Mouse (Mus musculus) ES-Bruce4 (cell line): ENCODE results near the gene Aqp9. TPM values are rescaled to one million over a fixed set of nuclear protein-coding genes. Genes with fewer than 3 reads are reported as not detected.

Source experiments
- H3K27ac ChIP-seq: 2 replicates; pipeline ENCODE4 v1.5.1; 2012; ENCODE audit warnings: low read length, inconsistent platforms; ENCODE audit not compliant: insufficient read depth
- H3K27me3 ChIP-seq: 2 replicates; pipeline ENCODE4 v1.6.1; 2012; ENCODE audit warnings: mild to moderate bottlenecking, low read length, inconsistent platforms; ENCODE audit not compliant: control insufficient read depth, poor library complexity, insufficient read depth, severe bottlenecking
- H3K36me3 ChIP-seq: 2 replicates; pipeline ENCODE4 v1.6.1; 2012; ENCODE audit warnings: inconsistent platforms, mild to moderate bottlenecking, low read length, moderate library complexity; ENCODE audit not compliant: control insufficient read depth, poor library complexity, insufficient read depth, severe bottlenecking
- H3K4me1 ChIP-seq: one replicate; pipeline ENCODE4 v1.8.1; 2011; ENCODE audit warnings: low read length; ENCODE audit not compliant: control insufficient read depth, insufficient read depth
- H3K4me3 ChIP-seq: 2 replicates; pipeline ENCODE4 v1.5.1; 2011; ENCODE audit warnings: low read depth, mild to moderate bottlenecking, low read length
- H3K9ac ChIP-seq: 2 replicates; pipeline ENCODE4 v1.6.1; 2012; ENCODE audit warnings: low read depth, mild to moderate bottlenecking, inconsistent platforms; ENCODE audit not compliant: poor library complexity, severe bottlenecking
- H3K9me3 ChIP-seq: replicated peaks from 2 replicates; pipeline ENCODE4 v1.6.1; 2012; ENCODE audit warnings: mild to moderate bottlenecking, low read length, inconsistent platforms; ENCODE audit not compliant: control insufficient read depth, poor library complexity, insufficient read depth, severe bottlenecking
- CTCF ChIP-seq: IDR thresholded peaks from one replicate; pipeline ENCODE4 v1.8.1; 2011; ENCODE audit warnings: low read depth, low read length
- EP300 ChIP-seq: IDR thresholded peaks from 2 replicates; pipeline ENCODE4 v1.6.1; 2011; ENCODE audit warnings: low read depth, low read length; ENCODE audit not compliant: insufficient read depth
- POLR2A ChIP-seq: IDR thresholded peaks from one replicate; pipeline ENCODE4 v1.8.1; 2011; ENCODE audit warnings: low read length; ENCODE audit not compliant: insufficient read depth
- polyA plus RNA-seq: library from polyadenylated mRNA; stranded (reverse); fragments of >200 nt; gene quantifications from 2 replicates; pipeline ENCODE4 v1.2.4, GENCODE M21; 2011; ENCODE audit warnings: low read depth; ENCODE audit not compliant: missing spikeins, insufficient read depth, insufficient read length

Gene Aqp9
- polyA plus RNA-seq, 1 experiment = not detected

DNA sequence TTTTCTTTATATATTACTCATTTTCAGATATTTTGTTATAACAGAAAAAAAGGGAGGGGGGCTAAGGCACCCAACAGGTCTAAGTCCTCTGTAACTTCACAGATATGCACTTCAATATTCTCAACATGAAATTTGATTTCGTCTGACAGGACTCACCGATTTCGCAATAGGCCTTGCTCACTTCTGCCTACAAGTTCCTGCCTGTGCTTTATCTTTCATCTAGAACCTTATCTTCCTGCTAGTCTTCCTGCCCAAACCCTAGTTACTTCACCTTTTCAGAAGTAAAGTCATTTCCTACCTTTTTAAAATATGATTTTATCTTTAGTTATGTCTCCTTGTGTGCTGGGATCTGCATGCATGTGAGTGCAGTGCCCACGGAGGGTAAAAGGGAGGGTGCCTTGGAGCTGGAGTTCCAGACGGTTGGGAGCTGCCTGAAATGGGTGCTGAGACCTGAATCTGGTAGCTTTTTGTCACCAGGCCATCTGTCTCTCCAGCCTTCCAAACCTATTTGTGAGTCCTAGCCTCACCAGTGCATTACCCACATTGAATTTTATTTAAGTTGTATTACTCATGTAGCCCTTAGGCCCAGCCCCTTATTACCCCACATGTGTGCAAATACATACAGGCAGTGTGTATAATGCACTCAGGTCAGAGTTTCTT lies 6.0 kb upstream of the Aqp9 start:
- no peaks in the 10 kb centered on the region for H3K9me3 ChIP-seq
- H3K9ac ChIP-seq = no peak overlapping the region
- TF ChIP-seq EP300 = no peak
- TF ChIP-seq CTCF = no peak
- TF ChIP-seq POLR2A = no peak
- H3K4me1 ChIP-seq = no peaks in the 10 kb centered on the region
- H3K4me3 ChIP-seq = no peak overlapping the region
- H3K36me3 ChIP-seq = no peaks in the 10 kb centered on the region
- no peak overlapping the region for H3K27ac ChIP-seq
- H3K27me3 ChIP-seq = no peaks in the 10 kb centered on the region

DNA sequence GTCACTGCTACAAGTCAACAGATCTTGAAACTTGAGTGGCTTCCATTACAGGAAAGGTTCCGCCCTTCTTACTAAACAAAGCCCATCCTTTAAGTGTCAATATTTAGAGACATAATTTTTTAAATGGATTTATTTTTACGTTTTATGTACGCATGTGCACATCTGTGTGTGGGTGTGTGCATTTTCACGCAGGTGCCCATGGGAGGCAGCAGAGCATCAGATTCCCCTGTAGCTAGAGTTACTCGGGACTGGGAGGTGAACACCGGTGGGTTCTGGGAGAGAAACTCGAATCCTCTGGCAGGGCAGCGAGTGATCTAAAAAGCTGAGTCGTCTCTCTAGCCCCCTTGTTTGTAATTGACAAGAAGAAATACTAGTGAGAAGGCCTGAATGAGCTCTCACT lies 5.1 kb upstream of the Aqp9 start:
- Histone ChIP-seq H3K9ac (no peak overlapping the region), H3K27me3 (no peaks in the 10 kb centered on the region), H3K4me1 (no peaks in the 10 kb centered on the region), H3K9me3 (no peaks in the 10 kb centered on the region), H3K36me3 (no peaks in the 10 kb centered on the region), H3K4me3 (no peak overlapping the region), H3K27ac (no peak overlapping the region)
- TF ChIP-seq EP300 (no peak), CTCF (peak; percentile 27), POLR2A (no peak)

DNA sequence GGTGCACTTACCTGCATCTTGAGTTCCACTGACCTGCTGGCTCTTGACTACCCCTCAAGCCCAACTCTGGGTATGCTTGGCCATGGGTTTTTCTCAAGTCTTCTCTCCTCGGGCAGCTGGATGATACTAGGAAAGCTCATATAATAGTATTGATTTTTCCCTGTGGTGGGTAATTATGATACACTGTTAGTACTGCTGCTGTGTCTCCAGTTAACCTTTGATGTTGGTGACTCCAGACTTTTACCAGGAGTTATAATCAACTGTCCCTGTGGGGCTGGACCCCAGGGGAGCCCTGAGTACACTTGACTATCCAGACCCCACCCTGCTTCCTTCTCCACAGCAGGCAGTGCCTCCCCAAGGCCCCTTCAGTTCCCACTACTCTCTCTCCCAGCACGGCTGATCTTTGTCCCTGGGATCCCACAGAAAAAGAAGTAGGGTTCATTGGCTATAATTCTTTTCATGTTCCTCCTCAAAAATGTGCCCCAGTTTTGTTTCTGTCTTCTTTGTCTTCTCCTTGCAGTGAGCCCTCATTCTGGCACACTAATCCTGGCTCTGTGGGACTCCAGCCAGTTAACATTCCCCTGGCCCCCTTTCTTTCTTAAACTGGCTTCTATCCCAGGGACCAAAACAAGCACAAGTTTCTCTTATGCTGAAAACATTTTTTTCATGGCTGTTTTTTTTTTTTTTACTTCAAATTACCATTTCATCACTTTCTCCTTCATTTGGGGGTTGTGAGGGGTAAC lies 838 bp downstream of the Aqp9 start:
- Histone ChIP-seq H3K4me3 (no peak overlapping the region), H3K9me3 (no peaks in the 10 kb centered on the region), H3K4me1 (no peaks in the 10 kb centered on the region), H3K36me3 (no peaks in the 10 kb centered on the region), H3K27me3 (no peaks in the 10 kb centered on the region), H3K27ac (no peak overlapping the region), H3K9ac (no peak overlapping the region)
- TF ChIP-seq EP300 (no peak), POLR2A (no peak), CTCF (no peak)

DNA sequence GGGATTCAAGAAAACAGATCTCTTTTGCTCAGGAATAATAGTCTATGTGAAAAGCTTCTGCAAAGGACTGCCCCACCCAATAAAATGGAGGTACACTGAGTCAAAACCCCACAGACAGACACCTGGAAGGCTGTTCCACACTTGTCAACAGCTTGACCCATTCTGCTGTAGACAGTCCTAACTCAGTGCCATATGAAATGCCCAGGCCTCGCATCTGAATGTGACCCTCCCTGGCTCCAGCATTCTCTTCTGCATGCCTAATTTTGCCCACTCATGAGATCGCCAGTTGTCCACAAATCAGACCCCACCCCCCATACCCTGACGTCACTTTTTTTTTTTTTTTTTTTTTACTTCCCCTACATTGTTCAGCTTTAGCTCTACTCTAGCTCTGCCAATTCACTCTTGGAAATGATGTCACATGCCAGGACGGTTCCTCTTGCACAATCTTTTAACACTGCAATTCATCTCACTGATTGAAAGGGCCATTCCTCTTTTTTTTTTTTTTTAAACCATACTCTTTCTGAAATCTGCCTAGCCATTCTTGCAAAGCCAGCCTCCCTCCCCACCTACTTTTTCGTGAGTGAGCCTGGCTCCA lies 1.5 kb downstream of the Aqp9 start:
- no peaks in the 10 kb centered on the region for H3K27me3 ChIP-seq
- H3K36me3 ChIP-seq = no peaks in the 10 kb centered on the region
- no peak for TF ChIP-seq CTCF
- no peak for TF ChIP-seq POLR2A
- TF ChIP-seq EP300 = no peak
- no peaks in the 10 kb centered on the region for H3K4me1 ChIP-seq
- no peak overlapping the region for H3K9ac ChIP-seq
- no peak overlapping the region for H3K27ac ChIP-seq
- H3K9me3 ChIP-seq = no peaks in the 10 kb centered on the region
- H3K4me3 ChIP-seq = no peak overlapping the region

- no peak overlapping the region for H3K27ac ChIP-seq
- no peak overlapping the region for H3K9ac ChIP-seq
- no peaks in the 10 kb centered on the region for H3K27me3 ChIP-seq
- H3K4me1 ChIP-seq = no peaks in the 10 kb centered on the region
- H3K9me3 ChIP-seq = no peaks in the 10 kb centered on the region
- H3K4me3 ChIP-seq = no peak overlapping the region
- TF ChIP-seq POLR2A = no peak
- no peak for TF ChIP-seq CTCF
- TF ChIP-seq EP300 = no peak
- no peaks in the 10 kb centered on the region for H3K36me3 ChIP-seq
Measured at GRCm38 (mm10) chr9:71166019-71166705, 2.3 kb downstream of the Aqp9 start.

- TF ChIP-seq EP300 = no peak
- TF ChIP-seq POLR2A = no peak
- TF ChIP-seq CTCF = no peak
- Histone ChIP-seq H3K27ac (no peak overlapping the region), H3K9ac (no peak overlapping the region), H3K4me1 (no peaks in the 10 kb centered on the region), H3K4me3 (no peak overlapping the region), H3K9me3 (no peaks in the 10 kb centered on the region), H3K27me3 (no peaks in the 10 kb centered on the region), H3K36me3 (no peaks in the 10 kb centered on the region)
Measured at GRCm38 (mm10) chr9:71165510-71165909, 3.0 kb downstream of the Aqp9 start.
